Mouse (Mus musculus) adrenal gland, postnatal 4 days (tissue): ENCODE data around the gene Zfp729b. TPM values are rescaled to one million over a fixed set of nuclear protein-coding genes. Genes with fewer than 3 reads are reported as not detected.

Experiments
- DNase-seq, 2 experiments: peaks; one replicate each; pipeline ENCODE4 v3.0.0; 2021 to 2022; ENCODE audit warnings: low spot score in 2 of 2, mixed read lengths in 2 of 2
- long read RNA-seq, 2 experiments: library from polyadenylated mRNA; stranded (forward); transcript quantifications; one replicate each; pipeline ENCODE4 v2.0.0; 2021
- total RNA-seq, 2 experiments: library from RNA; stranded (reverse); gene quantifications; 2 replicates each; pipeline ENCODE4 v1.2.3; 2021

The Zfp729b gene
- 1 to 10 TPM; 9.0 to 9.1 TPM for total RNA-seq
- long read RNA-seq, experiment 1, full-length matches to known transcripts, result 1 of 1 reads
- long read RNA-seq, experiment 1, partial matches to known transcripts, result 0 of 1 reads
- long read RNA-seq, experiment 1, other reads (novel, unspliced or antisense), result 0 of 1 reads
- long read RNA-seq, experiment 2, full-length matches to known transcripts, result 3 of 9 reads
- long read RNA-seq, experiment 2, partial matches to known transcripts, result 0 of 9 reads
- long read RNA-seq, experiment 2, other reads (novel, unspliced or antisense), result 6 of 9 reads

GRCm38 (mm10) chr13:67609066-67609876, at the start of gene Zfp729b:
Gene Zfp729b, minus strand, starts transcription at chr13:67609707.
- peak; percentile 44 to 77 for DNase-seq

- DNase-seq, result no peak
Observed at GRCm38 (mm10) chr13:67652496-67652895, 43.0 kb upstream of the Zfp729b start.

- DNase-seq, result peak; percentile 24 to 62
Observed at GRCm38 (mm10) chr13:67637294-67638007, 27.9 kb upstream of the Zfp729b start, which contains the start of the genes Gm49345 and Zfp729a. Gene Gm49345, minus strand, starts transcription at chr13:67637769. Gene Zfp729a, minus strand, starts transcription at chr13:67637791.

GRCm38 (mm10) chr13:67610108-67610507, 601 bp upstream of the Zfp729b start:
- no peak for DNase-seq

GRCm38 (mm10) chr13:67572591-67573189, 36.8 kb downstream of the Zfp729b start:
- DNase-seq, result no peak

GRCm38 (mm10) chr13:67553730-67554129, 55.8 kb downstream of the Zfp729b start, which contains the start of gene Zfp748:
Gene Zfp748, minus strand, starts transcription at chr13:67553830.
- DNase-seq, result no peak

- peak; percentile 32 to 64 for DNase-seq
Observed at GRCm38 (mm10) chr13:67552505-67553346, 56.8 kb downstream of the Zfp729b start.

- DNase-seq, result no peak
Observed at GRCm38 (mm10) chr13:67545941-67546340, 63.6 kb downstream of the Zfp729b start.

Other genes starting within 250 kb of the Zfp729b start
- gene Gm28044, start 249.2 kb downstream of the Zfp729b start, total RNA-seq, result 1 to 10 TPM; 1.3 to 2.4 TPM
- gene Zfp953, start 249.1 kb downstream of the Zfp729b start, total RNA-seq, result 1 to 10 TPM; 3.0 to 3.2 TPM
- 1 to 10 TPM; 1.1 to 1.2 TPM for gene Gm28041, start 234.0 kb downstream of the Zfp729b start, total RNA-seq
- gene Zfp456, start 233.9 kb downstream of the Zfp729b start, total RNA-seq, result 1 to 10 TPM; 1.8 to 2.5 TPM
- gene Zfp429, start 209.9 kb downstream of the Zfp729b start, total RNA-seq, result 1 to 10 TPM; 4.7 to 6.0 TPM
- 1 to 10 TPM in 1 of 2 experiments, under 1 TPM in 1; 0.85 to 1.5 TPM for gene Zfp459, start 188.3 kb downstream of the Zfp729b start, total RNA-seq
- 10 to 100 TPM; 14.9 to 15.5 TPM for gene Zfp874a, start 158.1 kb downstream of the Zfp729b start, total RNA-seq
- gene Zfp874b, start 125.4 kb downstream of the Zfp729b start, total RNA-seq, result 10 to 100 TPM; 14.2 to 16.1 TPM
- 1 to 10 TPM; 8.4 to 8.5 TPM for gene Zfp58, start 109.2 kb downstream of the Zfp729b start, total RNA-seq
- not detected for gene Gm26965, start 83.6 kb downstream of the Zfp729b start, total RNA-seq
- 10 to 100 TPM; 18.7 to 23.0 TPM for gene Zfp87, start 83.5 kb downstream of the Zfp729b start, total RNA-seq
- gene Zfp748, start 55.9 kb downstream of the Zfp729b start, total RNA-seq, result 10 to 100 TPM; 10.4 to 11.8 TPM
- 1 to 10 TPM in 1 of 2 experiments, under 1 TPM in 1; 0.51 to 1.0 TPM for gene Gm49345, start 28.1 kb upstream of the Zfp729b start, total RNA-seq
- gene Zfp729a, start 28.1 kb upstream of the Zfp729b start, total RNA-seq, result 1 to 10 TPM; 7.6 to 8.2 TPM
- 10 to 100 TPM; 15.9 to 17.5 TPM for gene Zfp738, start 77.4 kb upstream of the Zfp729b start, total RNA-seq
- gene Zfp65, start 119.5 kb upstream of the Zfp729b start, total RNA-seq, result 10 to 100 TPM; 12.8 to 12.9 TPM
- gene Zfp85, start 145.5 kb upstream of the Zfp729b start, total RNA-seq, result 1 to 10 TPM; 8.3 TPM
- gene Zfp493, start 170.0 kb upstream of the Zfp729b start, total RNA-seq, result 1 to 10 TPM; 2.4 to 2.8 TPM
- gene Zfp273, start 204.0 kb upstream of the Zfp729b start, total RNA-seq, result 1 to 10 TPM; 8.0 to 8.9 TPM
- gene Gm10037, start 221.4 kb upstream of the Zfp729b start, total RNA-seq, result 1 to 10 TPM; 2.3 to 3.4 TPM